In genomic region chrY:10708761-10709160, GRCm38 (mm10) we compare ENCODE assay signal across 18 mouse cellular contexts. TPM values are rescaled to one million over a fixed set of nuclear protein-coding genes. Genes with fewer than 3 reads are reported as not detected.
"Had no signal": no experiment of that assay in that cellular context is flagged by ENCODE, and none has a peak within 500 bp of the region (broad histone marks: within the 10 kb centered on the region; RNA-seq: fewer than 3 reads in every experiment).

No protein-coding gene starts in this region.

RNA-seq across cellular contexts. Expression of gene Gm20777, which starts 43.5 kb away (rescaled TPM):
- total RNA-seq: megakaryocyte progenitor cell, adult 5-6 weeks; midbrain, postnatal 0 days; monocyte, adult 5-6 weeks; neutrophil, adult 5-6 weeks had no signal
- polyA plus RNA-seq: liver, embryonic 14.5 days; liver, embryonic 16.5 days; lung, embryonic 14.5 days; lung, embryonic 16.5 days; macrophage; midbrain, embryonic 11.5 days; midbrain, embryonic 13.5 days; midbrain, embryonic 15.5 days; midbrain, postnatal 0 days; neural tube, embryonic 12.5 days; neural tube, embryonic 14.5 days; small intestine, adult 2 months; stomach, embryonic 15.5 days; stomach, postnatal 0 days; thymus, postnatal 0 days had no signal
